Mouse (Mus musculus) forebrain, embryonic 15.5 days (tissue): ENCODE results near the gene Tiam2. TPM values are rescaled to one million over a fixed set of nuclear protein-coding genes. Genes with fewer than 3 reads are reported as not detected.

Experiments used
- ATAC-seq: fragments of 200-750 bp; cut with Nextera tagmentation; replicated peaks from 2 replicates; pipeline ENCODE4 v1.8.0; 2017; ENCODE audit warnings: mild to moderate bottlenecking, moderate TSS enrichment, moderate library complexity
- H3K27ac ChIP-seq: fragments of 300-500 bp; sonication (generic); replicated peaks from 2 replicates; pipeline ENCODE4 v1.5.1; 2015; ENCODE audit warnings: mild to moderate bottlenecking, inconsistent platforms
- H3K27me3 ChIP-seq: fragments of 300-500 bp; sonication (generic); 2 replicates; pipeline ENCODE4 v1.6.1; 2015; ENCODE audit warnings: inconsistent platforms
- H3K36me3 ChIP-seq: fragments of 300-500 bp; sonication (generic); 2 replicates; pipeline ENCODE4 v1.6.1; 2015; ENCODE audit warnings: mild to moderate bottlenecking, inconsistent platforms
- H3K4me1 ChIP-seq: fragments of 300-500 bp; sonication (generic); 2 replicates; pipeline ENCODE4 v1.6.1; 2015; ENCODE audit warnings: inconsistent platforms
- H3K4me2 ChIP-seq: fragments of 300-500 bp; sonication (generic); replicated peaks from 2 replicates; pipeline ENCODE4 v1.6.1; 2015; ENCODE audit warnings: mild to moderate bottlenecking, inconsistent platforms
- H3K4me3 ChIP-seq: fragments of 300-500 bp; sonication (generic); 2 replicates; pipeline ENCODE4 v1.5.1; 2015; ENCODE audit warnings: mild to moderate bottlenecking, inconsistent platforms
- H3K9ac ChIP-seq: fragments of 300-500 bp; sonication (generic); replicated peaks from 2 replicates; pipeline ENCODE4 v1.6.1; 2015; ENCODE audit warnings: mild to moderate bottlenecking, inconsistent platforms
- H3K9me3 ChIP-seq: fragments of 300-500 bp; sonication (generic); 2 replicates; pipeline ENCODE4 v1.6.1; 2016; ENCODE audit warnings: inconsistent platforms
- WGBS: fragments of 180-500 bp; shearing (Covaris S2); methylation state at CpG from one replicate; pipeline ENCODE4 v1.1.7; 2015; ENCODE audit warnings: mixed read lengths; 5-methylcytosine and 5-hydroxymethylcytosine counted together
- polyA plus RNA-seq: library from polyadenylated mRNA; unstranded; fragments of >200 nt; fragmentation: Nextera tagmentation; extraction: Ambion mirVana; gene quantifications from 2 replicates; pipeline ENCODE4 v1.2.1, GENCODE M21; 2015

Tiam2 gene
- polyA plus RNA-seq, 1 experiment from 2014 or later, result 122 TPM

DNA sequence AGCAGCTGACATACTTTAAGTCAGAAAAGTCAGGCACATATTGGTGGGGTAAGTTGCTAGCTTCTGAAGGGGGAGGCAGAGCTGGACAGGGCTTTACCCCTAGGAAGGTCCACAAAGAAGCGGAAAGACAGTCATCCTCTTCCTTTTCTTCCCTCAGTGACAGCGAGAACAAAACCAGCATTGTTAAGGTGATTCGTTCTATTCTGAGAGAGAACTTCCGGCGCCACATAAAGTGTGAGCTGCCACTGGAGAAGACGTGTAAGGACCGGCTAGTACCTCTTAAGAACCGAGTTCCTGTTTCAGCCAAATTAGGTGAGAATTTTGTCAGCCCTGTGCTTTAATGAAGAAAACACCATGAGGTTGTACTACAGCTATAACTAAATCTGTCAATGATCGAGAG is 190.0 kb downstream of the Tiam2 start:
- H3K4me3 ChIP-seq, result no peak overlapping the region
- no peaks in the 10 kb centered on the region for H3K27me3 ChIP-seq
- H3K4me2 ChIP-seq, result no peak overlapping the region
- no peaks in the 10 kb centered on the region for H3K9me3 ChIP-seq
- ATAC-seq, result no peak
- no peak overlapping the region for H3K27ac ChIP-seq
- H3K4me1 ChIP-seq, result no peaks in the 10 kb centered on the region
- peaks cover 78% of the 10 kb centered on the region for H3K36me3 ChIP-seq
- H3K9ac ChIP-seq, result no peak overlapping the region
- WGBS, result 46% methylated on average over 9 of the region's 9 CpGs

GRCm38 (mm10) chr17:3520344-3520743 is 194.0 kb downstream of the Tiam2 start:
- Histone ChIP-seq H3K9me3 (no peaks in the 10 kb centered on the region), H3K36me3 (peaks cover 48% of the 10 kb centered on the region), H3K9ac (no peak overlapping the region), H3K27ac (no peak overlapping the region), H3K4me2 (no peak overlapping the region), H3K27me3 (no peaks in the 10 kb centered on the region), H3K4me3 (no peak overlapping the region), H3K4me1 (no peaks in the 10 kb centered on the region)
- ATAC-seq, result no peak
- 94% methylated on average over 5 of the region's 5 CpGs for WGBS

- Histone ChIP-seq H3K4me1 (peaks cover 10% of the 10 kb centered on the region), H3K36me3 (no peaks in the 10 kb centered on the region), H3K27me3 (no peaks in the 10 kb centered on the region), H3K4me3 (no peak overlapping the region), H3K9me3 (no peaks in the 10 kb centered on the region), H3K4me2 (no peak overlapping the region), H3K9ac (no peak overlapping the region), H3K27ac (no peak overlapping the region; the same call in 1 of the 2 replicates)
- ATAC-seq, result no peak
- WGBS, result 55% methylated on average over 6 of the region's 6 CpGs
Measured at GRCm38 (mm10) chr17:3527841-3528471, 201.6 kb downstream of the Tiam2 start.

- H3K9ac ChIP-seq, result no peak overlapping the region
- H3K4me2 ChIP-seq, result no peak overlapping the region
- peaks cover 10% of the 10 kb centered on the region for H3K4me1 ChIP-seq
- H3K4me3 ChIP-seq, result no peak overlapping the region
- WGBS, result 65% methylated on average over 3 of the region's 3 CpGs
- H3K27me3 ChIP-seq, result no peaks in the 10 kb centered on the region
- no peaks in the 10 kb centered on the region for H3K9me3 ChIP-seq
- ATAC-seq, result no peak
- no peaks in the 10 kb centered on the region for H3K36me3 ChIP-seq
- no peak overlapping the region for H3K27ac ChIP-seq
Measured at GRCm38 (mm10) chr17:3529523-3529922, 203.2 kb downstream of the Tiam2 start.

- 0 out of 2 replicates have a peak, but pooled peaks cover 2% of the 10 kb centered on the region for H3K36me3 ChIP-seq
- WGBS, result 71% methylated on average over 7 of the region's 7 CpGs
- no peak for ATAC-seq
Measured at GRCm38 (mm10) chr17:3530549-3530948, 204.2 kb downstream of the Tiam2 start.

DNA sequence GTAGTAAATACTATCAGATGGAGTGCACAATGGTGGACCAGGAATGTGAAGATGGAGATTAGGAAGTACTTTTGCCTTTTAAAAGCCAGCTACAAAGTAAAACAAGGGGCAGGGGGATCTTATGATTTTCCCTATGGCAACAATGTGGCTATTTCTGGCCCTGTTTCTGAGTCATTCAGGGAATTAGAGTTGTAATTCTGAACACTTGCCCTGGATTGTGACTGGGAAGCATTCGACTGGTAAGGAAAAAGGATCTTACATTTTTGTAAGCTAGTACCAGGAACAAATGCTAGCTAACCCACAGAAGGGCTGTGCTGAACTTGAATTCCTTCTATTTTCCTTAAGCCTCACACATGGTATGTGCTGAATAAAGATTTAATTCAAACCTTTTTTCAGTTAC is 205.3 kb downstream of the Tiam2 start:
- Histone ChIP-seq H3K4me1 (peaks cover 10% of the 10 kb centered on the region), H3K9me3 (no peaks in the 10 kb centered on the region), H3K4me2 (no peak overlapping the region), H3K9ac (no peak overlapping the region), H3K36me3 (0 out of 2 replicates have a peak, but pooled peaks cover 3% of the 10 kb centered on the region), H3K27me3 (no peaks in the 10 kb centered on the region), H3K27ac (no peak overlapping the region), H3K4me3 (no peak overlapping the region)
- no peak for ATAC-seq
- WGBS, result 87% methylated on average over 1 of the region's 1 CpGs

More at GRCm38 (mm10) chr17:3530549-3530948, 204.2 kb downstream of the Tiam2 start:
- Histone ChIP-seq H3K4me2 (no peak overlapping the region), H3K27ac (no peak overlapping the region), H3K9me3 (no peaks in the 10 kb centered on the region), H3K27me3 (no peaks in the 10 kb centered on the region), H3K9ac (no peak overlapping the region), H3K4me3 (no peak overlapping the region), H3K4me1 (peaks cover 10% of the 10 kb centered on the region)

DNA sequence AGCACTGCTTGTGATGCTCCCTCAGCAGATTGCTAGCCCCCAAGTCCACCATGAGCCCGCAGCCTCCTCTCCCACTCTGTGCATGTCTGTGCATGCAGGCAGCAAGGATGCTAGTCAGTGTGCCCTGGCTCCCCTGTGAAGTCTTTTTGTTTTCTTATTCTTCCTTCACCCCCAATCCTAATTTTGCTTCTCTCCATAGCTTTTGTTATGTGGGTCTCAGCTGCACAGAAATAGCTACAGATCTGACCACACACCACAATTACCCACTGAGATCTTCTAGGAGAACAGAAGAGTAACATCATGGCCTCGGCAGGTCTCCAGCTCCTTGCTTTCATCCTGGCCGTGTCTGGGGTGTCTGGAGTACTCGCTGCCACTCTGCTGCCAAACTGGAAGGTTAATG is 205.9 kb downstream of the Tiam2 start, which contains the start of gene Cldn20:
Gene Cldn20, plus strand, starts transcription at position 301 of the 400 bp plus-strand sequence.
- H3K9me3 ChIP-seq, result no peaks in the 10 kb centered on the region
- no peak within 1 kb of the TSS for H3K4me3 ChIP-seq
- ATAC-seq, result no peak
- H3K27ac ChIP-seq, result no peak within 1 kb of the TSS
- H3K9ac ChIP-seq, result no peak within 1 kb of the TSS
- no peak within 1 kb of the TSS for H3K4me2 ChIP-seq
- H3K27me3 ChIP-seq, result no peaks in the 10 kb centered on the region
- peaks cover 10% of the 10 kb centered on the region for H3K4me1 ChIP-seq
- 0 out of 2 replicates have a peak, but pooled peaks cover 3% of the 10 kb centered on the region for H3K36me3 ChIP-seq
- 82% methylated on average over 4 of the region's 4 CpGs for WGBS

- WGBS, result 29% methylated on average over 1 of the region's 1 CpGs
- no peaks in the 10 kb centered on the region for H3K27me3 ChIP-seq
Measured at GRCm38 (mm10) chr17:3533425-3533824, 207.1 kb downstream of the Tiam2 start.

DNA sequence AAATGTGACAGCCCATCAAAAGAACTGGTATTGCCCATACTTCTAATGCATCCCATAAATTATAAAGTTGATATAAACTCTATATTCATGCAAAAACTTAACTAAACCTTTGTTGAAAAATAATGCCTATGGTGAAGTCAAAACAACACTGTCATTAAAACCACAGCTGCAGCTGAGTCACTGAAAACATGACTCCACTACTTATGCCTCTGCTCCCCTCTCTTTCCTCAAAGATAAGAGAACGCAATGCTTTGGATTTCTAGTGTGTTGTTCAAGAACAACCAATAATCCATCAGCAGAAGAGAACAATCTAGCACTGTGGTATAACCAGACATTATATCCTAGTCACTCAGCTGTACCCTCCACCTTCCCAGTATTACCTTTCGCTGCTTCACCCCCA is 213.9 kb downstream of the Tiam2 start:
- H3K36me3 ChIP-seq, result peaks cover 7% of the 10 kb centered on the region; the same call in 1 of the 2 replicates
- H3K27ac ChIP-seq, result no peak overlapping the region; the same call in 1 of the 2 replicates
- H3K4me1 ChIP-seq, result no peaks in the 10 kb centered on the region
- WGBS, result 92% methylated on average over 2 of the region's 2 CpGs
- H3K9ac ChIP-seq, result no peak overlapping the region
- no peak overlapping the region for H3K4me2 ChIP-seq
- no peaks in the 10 kb centered on the region for H3K27me3 ChIP-seq
- H3K9me3 ChIP-seq, result no peaks in the 10 kb centered on the region
- no peak for ATAC-seq
- no peak overlapping the region for H3K4me3 ChIP-seq

More at GRCm38 (mm10) chr17:3533425-3533824, 207.1 kb downstream of the Tiam2 start:
- no peak overlapping the region for H3K4me2 ChIP-seq
- 0 out of 2 replicates have a peak, but pooled peaks cover 3% of the 10 kb centered on the region for H3K36me3 ChIP-seq
- 0 out of 2 replicates have a peak, but pooled peaks have one; percentile 43 for ATAC-seq
- 0 out of 2 replicates have a peak, but pooled peaks cover 2% of the 10 kb centered on the region for H3K4me1 ChIP-seq
- no peak overlapping the region for H3K27ac ChIP-seq
- H3K9ac ChIP-seq, result no peak overlapping the region
- H3K9me3 ChIP-seq, result no peaks in the 10 kb centered on the region
- no peak overlapping the region for H3K4me3 ChIP-seq

DNA sequence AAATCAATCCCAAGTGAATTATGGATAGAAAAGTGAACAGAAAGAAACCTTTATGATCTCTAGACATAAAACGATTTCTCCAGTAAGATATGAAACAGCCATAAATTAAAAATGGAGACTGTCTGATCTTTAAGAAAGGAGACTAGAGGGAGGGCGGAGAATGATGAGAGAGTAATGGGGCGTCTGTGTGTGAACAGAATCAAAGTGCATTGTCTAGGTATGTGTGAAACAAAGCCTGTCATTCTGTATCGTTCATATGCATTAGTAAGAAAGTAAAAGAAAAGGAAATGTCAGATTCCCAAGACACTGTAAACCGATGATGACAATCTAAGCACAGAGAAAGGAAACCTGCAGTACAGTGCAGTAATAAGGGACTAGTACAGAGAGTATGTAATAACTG is 214.7 kb downstream of the Tiam2 start:
- Histone ChIP-seq H3K27me3 (no peaks in the 10 kb centered on the region), H3K9ac (no peak overlapping the region), H3K4me2 (no peak overlapping the region), H3K9me3 (no peaks in the 10 kb centered on the region), H3K27ac (no peak overlapping the region; the same call in 1 of the 2 replicates), H3K4me3 (no peak overlapping the region), H3K4me1 (no peaks in the 10 kb centered on the region), H3K36me3 (peaks cover 4% of the 10 kb centered on the region; the same call in 1 of the 2 replicates)
- 89% methylated on average over 5 of the region's 5 CpGs for WGBS
- peak; percentile 53; the same call in 1 of the 2 replicates for ATAC-seq

- Histone ChIP-seq H3K4me2 (no peak overlapping the region), H3K9me3 (no peaks in the 10 kb centered on the region), H3K9ac (no peak overlapping the region), H3K4me1 (peaks cover 10% of the 10 kb centered on the region), H3K4me3 (no peak overlapping the region), H3K27me3 (no peaks in the 10 kb centered on the region), H3K27ac (no peak overlapping the region), H3K36me3 (0 out of 2 replicates have a peak, but pooled peaks cover 3% of the 10 kb centered on the region)
- WGBS, result 16% methylated on average over 7 of the region's 7 CpGs
- no peak for ATAC-seq
Measured at GRCm38 (mm10) chr17:3547725-3548124, 221.4 kb downstream of the Tiam2 start.

- Histone ChIP-seq H3K36me3 (no peaks in the 10 kb centered on the region), H3K9ac (no peak overlapping the region), H3K27ac (no peak overlapping the region), H3K4me2 (no peak overlapping the region), H3K4me3 (0 out of 2 replicates have a peak overlapping the region, but pooled peaks have one; percentile 67), H3K27me3 (no peaks in the 10 kb centered on the region), H3K9me3 (no peaks in the 10 kb centered on the region), H3K4me1 (peaks cover 15% of the 10 kb centered on the region)
- 90% methylated on average over 1 of the region's 1 CpGs for WGBS
- no peak for ATAC-seq
Measured at GRCm38 (mm10) chr17:3556251-3556650, 229.9 kb downstream of the Tiam2 start.
